Mouse (Mus musculus) heart, adult 2 months (tissue): ENCODE results near the gene Itgb5.

Source experiments
- CTCF ChIP-seq: fragments of 200-600 bp; IDR thresholded peaks from 2 replicates; pipeline ENCODE4 v1.8.1; 2022; ENCODE audit warnings: antibody characterized with exemption, mild to moderate bottlenecking, moderate library complexity
- POLR2A ChIP-seq: fragments of 200-500 bp; IDR thresholded peaks from 2 replicates; pipeline ENCODE4 v1.6.1; 2011; ENCODE audit warnings: mild to moderate bottlenecking, low read depth, low read length, control low read depth; ENCODE audit not compliant: insufficient read depth

GRCm38 (mm10) chr16:33936885-33937284 lies 107.4 kb downstream of the Itgb5 start:
- TF ChIP-seq POLR2A (no peak), CTCF (no peak)
